Mouse (Mus musculus) kidney, adult 18-20 months (tissue): Measurements from ENCODE around the gene Insyn1.

Experiments used
- DNase-seq: peaks from one replicate; pipeline ENCODE4 v3.0.0; 2021

Gene Insyn1

DNA sequence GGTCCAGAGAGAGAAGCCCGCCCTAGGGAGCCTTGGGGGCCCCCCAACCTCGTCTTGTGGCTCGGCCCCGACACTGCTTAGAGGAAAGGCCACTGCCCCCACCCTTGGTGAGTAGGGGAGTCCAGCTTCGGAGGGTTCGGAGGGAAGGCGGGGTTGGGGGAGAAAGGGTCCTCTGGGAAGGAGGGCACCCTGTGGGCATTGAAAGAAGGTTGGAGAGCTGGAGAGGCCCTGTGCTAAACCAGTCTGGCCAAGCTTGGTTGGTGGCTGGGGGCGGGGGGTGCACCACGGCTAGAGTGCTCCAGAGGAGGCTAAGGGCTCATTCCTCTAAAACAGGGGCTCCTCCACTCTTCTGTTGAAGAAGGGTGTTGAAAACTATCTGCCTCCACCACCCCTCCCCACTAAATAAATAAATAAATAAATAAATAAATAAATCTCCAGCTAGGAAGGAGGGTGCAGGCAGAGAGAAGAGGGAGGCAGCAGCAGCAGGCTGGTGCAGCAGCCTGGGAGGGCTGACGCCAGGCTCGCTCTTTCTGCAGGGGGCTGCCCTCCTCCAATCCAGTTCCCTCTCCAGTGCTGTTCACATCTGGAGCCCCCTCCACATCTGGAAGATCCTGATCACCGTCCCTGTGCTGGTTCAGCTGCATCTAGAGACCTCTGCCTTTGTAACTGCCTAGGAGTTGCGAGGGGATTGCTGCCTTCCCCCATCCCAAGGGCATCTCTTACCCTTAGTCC lies 896 bp downstream of the Insyn1 start:
- DNase-seq, result no peak

DNA sequence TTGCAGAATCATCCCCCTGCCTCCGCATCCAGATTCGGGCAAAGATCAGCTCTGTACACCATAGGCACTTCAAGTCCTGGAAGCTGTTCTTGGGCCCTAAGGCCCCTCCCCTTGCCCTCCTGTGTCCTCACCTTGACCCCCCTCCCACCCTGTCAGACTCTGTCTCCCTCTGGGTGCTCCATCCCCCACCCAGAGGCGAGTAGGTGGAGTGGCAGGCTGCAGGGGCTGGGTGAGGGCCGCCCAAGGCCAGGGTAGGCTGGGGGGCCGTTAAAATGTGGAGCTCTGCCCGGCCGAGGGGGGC lies 1.4 kb downstream of the Insyn1 start:
- no peak for DNase-seq

DNA sequence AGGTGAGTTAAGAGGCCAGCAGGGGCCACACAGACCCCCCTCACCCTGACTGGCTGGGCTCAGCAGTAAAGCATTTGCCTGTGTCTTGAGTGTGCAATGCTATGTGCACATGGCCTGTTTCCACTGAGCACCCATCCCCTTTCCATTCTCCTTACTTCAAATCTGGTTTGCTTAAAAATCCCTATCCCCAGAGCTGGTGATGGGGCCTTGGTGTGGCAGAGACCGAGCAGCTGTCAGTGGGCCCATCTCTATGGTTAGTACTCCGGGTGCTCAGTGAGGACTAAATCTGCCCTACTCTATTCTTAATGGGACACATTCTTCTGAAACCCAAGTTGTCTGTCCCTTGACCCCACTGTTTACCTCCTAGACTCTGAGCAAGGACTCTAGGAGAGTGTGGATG lies 2.0 kb downstream of the Insyn1 start:
- DNase-seq, result no peak

- no peak for DNase-seq
Measured at GRCm38 (mm10) chr9:58495035-58495434, 6.6 kb downstream of the Insyn1 start.

- DNase-seq, result no peak
Measured at GRCm38 (mm10) chr9:58496470-58497182, 8.2 kb downstream of the Insyn1 start.

DNA sequence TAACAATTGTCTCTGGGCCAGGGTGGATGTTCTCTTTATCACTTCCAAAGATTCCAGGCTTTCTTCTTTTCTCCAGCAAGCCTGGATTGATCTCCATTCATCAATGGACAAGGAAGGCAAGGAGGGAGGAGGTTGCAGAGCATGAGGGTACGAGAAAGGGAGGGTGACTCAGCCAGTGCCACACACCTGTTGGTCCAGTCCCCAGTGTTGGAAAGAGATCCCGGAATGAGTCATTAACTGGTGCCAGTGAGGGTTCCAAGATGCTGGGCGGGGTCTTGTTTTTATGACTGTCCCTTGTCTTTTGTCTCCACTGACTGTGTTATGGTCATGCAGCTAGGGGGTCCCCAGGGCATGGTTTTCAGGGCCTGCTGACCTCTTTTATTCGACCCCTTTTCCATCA lies 9.5 kb downstream of the Insyn1 start:
- no peak for DNase-seq

DNA sequence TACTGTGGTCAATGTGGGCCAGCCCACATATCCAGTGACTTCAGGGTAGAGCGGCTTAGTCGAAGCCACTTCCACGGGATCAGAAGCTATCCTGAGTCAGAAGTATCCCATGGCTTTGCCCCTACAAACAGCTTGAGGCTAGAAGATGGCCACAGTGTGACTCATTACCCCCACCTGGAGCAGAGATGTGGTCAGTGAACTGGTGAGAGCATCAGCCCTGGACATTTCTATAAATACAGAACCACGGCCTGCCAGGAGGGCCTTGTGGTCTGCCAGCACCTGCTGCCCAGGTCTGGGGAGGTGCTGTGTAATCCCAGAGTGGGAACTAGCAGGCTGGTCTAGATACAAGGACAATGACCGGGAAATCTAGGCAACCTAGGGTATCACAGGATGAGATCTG lies 12.5 kb downstream of the Insyn1 start:
- DNase-seq, result no peak

DNA sequence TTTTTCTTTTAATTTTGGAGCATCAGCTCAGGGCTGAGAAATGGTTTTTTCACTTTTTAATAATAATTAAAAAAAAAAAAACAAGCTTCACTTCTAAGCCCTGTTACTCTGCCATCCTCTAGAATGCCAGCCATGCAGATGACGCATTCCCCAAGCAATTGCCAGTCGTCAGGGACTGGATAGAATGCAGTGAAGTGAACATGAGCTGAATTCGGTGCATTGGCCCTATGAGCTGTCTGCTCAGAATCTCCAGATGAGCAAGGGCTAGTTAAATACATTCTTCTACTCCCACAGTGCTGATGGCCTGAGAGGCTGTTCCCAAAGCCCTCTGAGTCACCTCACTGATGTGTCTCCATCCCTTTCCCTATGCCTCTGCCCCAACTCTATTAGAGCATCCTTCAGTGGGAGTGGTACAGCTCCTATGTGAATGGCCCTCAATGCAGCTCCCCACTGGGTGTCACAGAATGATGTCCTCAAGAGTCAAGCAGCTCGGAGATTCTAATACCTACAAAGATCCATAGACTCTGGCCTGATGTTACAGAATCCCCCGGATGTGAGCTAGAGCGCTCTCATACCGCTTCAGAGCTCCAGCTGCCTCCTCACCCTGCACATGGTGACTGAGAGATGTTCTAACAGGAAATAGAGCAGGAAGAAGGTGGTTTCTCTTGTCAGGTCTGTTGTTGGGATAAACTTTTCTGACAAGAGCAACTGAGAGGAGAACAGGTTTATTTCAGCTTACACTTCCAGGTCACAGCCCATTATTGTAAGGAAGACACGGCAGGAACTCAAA lies 19.0 kb downstream of the Insyn1 start:
- DNase-seq, result no peak

GRCm38 (mm10) chr9:58510452-58510851 lies 22.0 kb downstream of the Insyn1 start:
- DNase-seq, result no peak

GRCm38 (mm10) chr9:58513749-58514148 lies 25.3 kb downstream of the Insyn1 start:
- DNase-seq, result no peak

GRCm38 (mm10) chr9:58516480-58516879 lies 28.1 kb downstream of the Insyn1 start:
- DNase-seq, result no peak

GRCm38 (mm10) chr9:58517866-58518750 lies 29.7 kb downstream of the Insyn1 start:
- no peak for DNase-seq

GRCm38 (mm10) chr9:58519953-58520352 lies 31.6 kb downstream of the Insyn1 start:
- DNase-seq, result no peak

GRCm38 (mm10) chr9:58520816-58521581 lies 32.6 kb downstream of the Insyn1 start:
- no peak for DNase-seq

- DNase-seq, result no peak
Measured at GRCm38 (mm10) chr9:58521883-58522423, 33.5 kb downstream of the Insyn1 start.

GRCm38 (mm10) chr9:58525108-58525507 lies 36.7 kb downstream of the Insyn1 start:
- no peak for DNase-seq

- no peak for DNase-seq
Measured at GRCm38 (mm10) chr9:58527841-58528240, 39.4 kb downstream of the Insyn1 start.

DNA sequence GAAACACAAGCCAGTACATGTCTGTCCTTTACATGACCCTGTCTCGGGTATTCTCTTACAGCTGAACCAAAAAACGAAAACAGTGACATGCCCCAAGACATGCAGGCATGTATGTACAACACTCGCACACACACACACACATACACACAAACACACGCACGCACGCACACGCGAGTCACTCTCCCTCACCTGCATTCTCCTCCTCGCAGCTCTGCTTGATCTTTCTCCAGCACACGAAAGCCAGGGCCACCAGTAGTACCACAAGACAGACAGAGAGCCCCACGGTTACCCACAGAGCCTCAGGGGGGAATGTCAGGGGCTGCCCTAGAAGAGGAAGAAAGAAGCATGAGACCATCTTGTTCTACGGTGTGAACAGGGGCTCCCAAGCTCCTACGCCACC lies 42.0 kb downstream of the Insyn1 start:
- DNase-seq, result no peak

DNA sequence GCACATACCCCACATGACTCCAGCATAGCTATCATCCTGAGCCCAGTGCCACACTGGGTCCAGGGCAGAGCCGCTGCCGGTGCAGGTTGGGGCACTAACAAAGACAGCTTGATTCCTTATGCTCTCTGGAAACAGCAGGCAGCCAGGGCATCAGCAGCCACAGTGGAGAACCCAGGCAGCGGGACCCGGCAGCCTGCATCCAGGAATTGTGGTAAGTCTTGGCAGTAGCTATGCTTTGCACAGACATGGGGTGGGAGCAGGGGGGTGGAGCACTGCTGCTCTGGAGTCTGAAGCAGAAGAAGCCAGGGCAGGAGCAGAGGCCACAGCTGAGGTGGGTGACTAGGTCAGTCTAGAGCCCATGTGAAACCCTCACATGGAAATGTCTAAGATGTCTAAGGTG lies 43.8 kb downstream of the Insyn1 start:
- no peak for DNase-seq

- no peak for DNase-seq
Measured at GRCm38 (mm10) chr9:58533322-58533721, 44.9 kb downstream of the Insyn1 start.

GRCm38 (mm10) chr9:58534766-58535165 lies 46.4 kb downstream of the Insyn1 start:
- DNase-seq, result peak; percentile 38
